Mouse (Mus musculus): ENCODE data around the gene Fam19a1.

Fam19a1 gene

GRCm38 (mm10) chr6:96677813-96678212 is 564.9 kb downstream of the Fam19a1 start:
- DNase-seq (ENCODE audit: low spot score in 2 of 2) = no peak

Data from spleen, postnatal 36 days (tissue).